Mouse (Mus musculus) CH12.LX (cell line): ENCODE measurements at regions not wholly inside any gene's neighbourhood (a gene's known extent, or its start where the extent isn't known, plus 50 kb on each side); places are given as distances from the start of the nearest gene placed in this dataset.

Experiments
- CHD1 ChIP-seq: IDR thresholded peaks from 2 replicates; pipeline ENCODE4 v1.6.1; 2012; ENCODE audit warnings: low read depth, low read length, improper control_type of control experiment, inconsistent platforms
- CTCF ChIP-seq, 2 experiments: IDR thresholded peaks in 1 of 2; conservative IDR thresholded peaks in 1 of 2; 2 replicates each; pipeline ENCODE4 v1.5.1; 2011 to 2012; ENCODE audit warnings: low read depth in 2 of 2, low read length in 2 of 2, improper control_type of control experiment in 1 of 2, inconsistent platforms in 1 of 2, mild to moderate bottlenecking in 1 of 2, moderate library complexity in 1 of 2
- ELF1 ChIP-seq: IDR thresholded peaks from 2 replicates; pipeline ENCODE4 v1.6.1; 2014; ENCODE audit warnings: low read depth, mild to moderate bottlenecking, inconsistent platforms, low read length, improper control_type of control experiment
- EP300 ChIP-seq: IDR thresholded peaks from 2 replicates; pipeline ENCODE4 v1.6.1; 2011; ENCODE audit warnings: low read length, improper control_type of control experiment
- ETS1 ChIP-seq: conservative IDR thresholded peaks from 2 replicates; pipeline ENCODE4 v1.6.1; 2012; ENCODE audit warnings: low read depth, mild to moderate bottlenecking, inconsistent platforms, low read length, improper control_type of control experiment, moderate library complexity
- IRF4 ChIP-seq: IDR thresholded peaks from 2 replicates; pipeline ENCODE4 v1.6.1; 2014; ENCODE audit warnings: low read depth, mild to moderate bottlenecking, inconsistent platforms, low read length, improper control_type of control experiment
- JUN ChIP-seq: IDR thresholded peaks from 2 replicates; pipeline ENCODE4 v1.6.1; 2011; ENCODE audit warnings: low read depth, mild to moderate bottlenecking, low read length, improper control_type of control experiment, moderate library complexity; ENCODE audit not compliant: insufficient read depth
- NRF1 ChIP-seq: IDR thresholded peaks from 2 replicates; pipeline ENCODE4 v1.6.1; 2014; ENCODE audit warnings: low read depth, mild to moderate bottlenecking, inconsistent platforms, low read length, improper control_type of control experiment, moderate library complexity
- POLR2A ChIP-seq: IDR thresholded peaks from 2 replicates; pipeline ENCODE4 v1.6.1; 2011; ENCODE audit warnings: low read depth, mild to moderate bottlenecking, improper control_type of control experiment, low read length
- POLR2AphosphoS2 ChIP-seq: IDR thresholded peaks from 2 replicates; pipeline ENCODE4 v1.6.1; 2011; ENCODE audit warnings: low read depth, low read length, improper control_type of control experiment
- SMC3 ChIP-seq: IDR thresholded peaks from 2 replicates; pipeline ENCODE4 v1.6.1; 2011; ENCODE audit warnings: low read depth, low read length, improper control_type of control experiment
- USF1 ChIP-seq: IDR thresholded peaks from 2 replicates; pipeline ENCODE4 v1.6.1; 2014; ENCODE audit warnings: low read depth, mild to moderate bottlenecking, inconsistent platforms, low read length, improper control_type of control experiment
- ZC3H11A ChIP-seq: IDR thresholded peaks from 2 replicates; pipeline ENCODE4 v1.6.1; 2012; ENCODE audit warnings: low read depth, mild to moderate bottlenecking, inconsistent platforms, low read length, improper control_type of control experiment

- no peak for TF ChIP-seq ELF1
- TF ChIP-seq POLR2A = no peak
- TF ChIP-seq USF1 = no peak
- TF ChIP-seq CTCF (conservative IDR thresholded peaks at IDR 0.05 in 1 of 2, IDR thresholded peaks at IDR 0.05 in 1 of 2; ENCODE audit: low read depth in 2 of 2, low read length in 2 of 2) = no peak
- no peak for TF ChIP-seq EP300
- TF ChIP-seq NRF1 = no peak
- no peak for TF ChIP-seq CHD1
- TF ChIP-seq POLR2AphosphoS2 = no peak
- TF ChIP-seq IRF4 = no peak
- no peak for TF ChIP-seq JUN
- TF ChIP-seq ZC3H11A = no peak
- TF ChIP-seq ETS1 = no peak
- no peak for TF ChIP-seq SMC3
Measured at GRCm38 (mm10) chr1:183921262-183921661, 91.8 kb upstream of the Dusp10 start.
